Mouse (Mus musculus) heart, embryonic 15.5 days (tissue): ENCODE data around the gene Gnpat. TPM values are rescaled to one million over a fixed set of nuclear protein-coding genes. Genes with fewer than 3 reads are reported as not detected.

ENCODE experiments used
- ATAC-seq: fragments of 200-750 bp; cut with Nextera tagmentation; replicated peaks from 2 replicates; pipeline ENCODE4 v1.8.0; 2017; ENCODE audit warnings: low read depth, moderate TSS enrichment; ENCODE audit not compliant: insufficient number of reproducible peaks, insufficient read depth, low FRiP score
- H3K27ac ChIP-seq: fragments of 300-500 bp; sonication (generic); 2 replicates; pipeline ENCODE4 v1.5.1; 2015; ENCODE audit warnings: mild to moderate bottlenecking, inconsistent platforms
- H3K27me3 ChIP-seq: fragments of 300-500 bp; sonication (generic); 2 replicates; pipeline ENCODE4 v1.6.1; 2015; ENCODE audit warnings: inconsistent platforms
- H3K36me3 ChIP-seq: fragments of 300-500 bp; sonication (generic); 2 replicates; pipeline ENCODE4 v1.6.1; 2015; ENCODE audit warnings: mild to moderate bottlenecking, inconsistent platforms
- H3K4me1 ChIP-seq: fragments of 300-500 bp; sonication (generic); replicated peaks from 2 replicates; pipeline ENCODE4 v1.6.1; 2015; ENCODE audit warnings: inconsistent platforms
- H3K4me2 ChIP-seq: fragments of 300-500 bp; sonication (generic); 2 replicates; pipeline ENCODE4 v1.6.1; 2015; ENCODE audit warnings: inconsistent platforms, mild to moderate bottlenecking, moderate library complexity
- H3K4me3 ChIP-seq: fragments of 300-500 bp; sonication (generic); 2 replicates; pipeline ENCODE4 v1.5.1; 2015; ENCODE audit warnings: mild to moderate bottlenecking, inconsistent platforms
- H3K9ac ChIP-seq: fragments of 300-500 bp; sonication (generic); 2 replicates; pipeline ENCODE4 v1.6.1; 2015; ENCODE audit warnings: mild to moderate bottlenecking, inconsistent platforms
- H3K9me3 ChIP-seq: fragments of 300-500 bp; sonication (generic); replicated peaks from 2 replicates; pipeline ENCODE4 v1.6.1; 2016; ENCODE audit warnings: inconsistent platforms
- WGBS: fragments of 180-500 bp; shearing (Covaris S2); methylation state at CpG from one replicate; pipeline ENCODE4 v1.1.7; 2015; ENCODE audit warnings: mixed read lengths; 5-methylcytosine and 5-hydroxymethylcytosine counted together
- polyA plus RNA-seq: library from polyadenylated mRNA; unstranded; fragments of >200 nt; fragmentation: Nextera tagmentation; extraction: Ambion mirVana; gene quantifications from 2 replicates; pipeline ENCODE4 v1.2.1, GENCODE M21; 2015

Gene Gnpat
- polyA plus RNA-seq, 1 experiment from 2014 or later = 101 TPM

DNA sequence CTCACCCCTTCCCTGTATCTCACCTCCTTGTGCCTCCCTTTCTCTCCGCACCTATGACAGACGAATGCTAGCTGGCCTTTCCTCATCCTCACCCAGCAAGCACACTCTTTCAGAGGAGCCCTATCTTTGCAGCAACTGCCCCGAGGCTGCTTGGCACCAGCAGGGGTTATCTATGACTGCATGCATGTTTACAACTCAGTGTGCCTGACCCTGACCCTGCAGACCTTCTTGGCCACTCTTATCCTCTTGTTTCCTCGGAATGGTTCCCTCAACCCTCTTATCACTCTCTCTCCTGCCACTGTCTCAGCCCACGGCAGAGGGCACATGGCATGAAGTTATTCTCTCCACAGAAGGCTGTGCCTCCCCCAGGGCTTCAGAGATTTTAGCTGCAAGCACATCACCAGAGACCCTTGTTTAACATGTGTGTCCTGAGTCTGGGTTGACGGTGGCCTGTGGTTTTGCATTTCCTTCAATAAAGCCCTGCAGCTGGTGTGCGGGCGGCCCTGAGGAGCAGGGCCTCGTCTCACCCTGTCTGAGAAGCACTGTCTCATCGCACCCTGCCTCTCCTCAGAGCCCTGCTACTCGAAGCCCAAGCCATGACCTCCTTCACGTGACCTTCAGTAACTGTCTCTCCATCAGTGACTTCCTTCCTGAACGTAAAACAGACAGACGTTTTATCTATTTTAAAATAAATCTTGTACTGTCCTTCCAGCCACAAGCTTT lies 62.9 kb downstream of the Gnpat start:
- 28% methylated on average over 14 of the region's 14 CpGs for WGBS
- Histone ChIP-seq H3K36me3 (no peaks in the 10 kb centered on the region), H3K27me3 (no peaks in the 10 kb centered on the region), H3K4me2 (peak overlapping the region; percentile 21; the same call in 1 of the 2 replicates), H3K9me3 (no peaks in the 10 kb centered on the region), H3K4me1 (peaks cover 90% of the 10 kb centered on the region), H3K27ac (peak overlapping the region; percentile 85), H3K9ac (0 out of 2 replicates have a peak overlapping the region, but pooled peaks have one; percentile 15), H3K4me3 (no peak overlapping the region)
- ATAC-seq = no peak

DNA sequence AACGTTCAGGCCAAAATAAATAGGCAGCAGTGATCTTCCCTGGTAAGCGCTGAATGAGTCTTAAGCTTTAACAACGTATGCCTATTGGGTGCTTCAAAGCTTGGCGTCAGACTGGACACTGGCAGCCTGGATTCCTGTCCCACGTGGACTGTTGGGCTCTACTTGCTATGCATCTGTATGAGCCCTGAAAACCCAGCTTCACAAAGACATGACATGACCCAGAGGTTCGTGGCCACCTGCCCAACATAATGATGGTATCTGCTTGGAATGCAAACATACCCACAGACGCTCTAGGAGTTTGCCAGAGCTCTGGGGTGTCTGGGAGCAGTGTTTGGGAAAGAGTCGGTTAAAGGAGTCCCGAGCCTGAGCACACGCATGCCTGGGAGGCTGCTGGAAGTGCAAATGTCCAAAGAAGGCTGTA lies 63.5 kb downstream of the Gnpat start:
- WGBS = 19% methylated on average over 10 of the region's 10 CpGs
- H3K9me3 ChIP-seq = no peaks in the 10 kb centered on the region
- no peaks in the 10 kb centered on the region for H3K27me3 ChIP-seq
- 0 out of 2 replicates have a peak overlapping the region, but pooled peaks have one; percentile 13 for H3K9ac ChIP-seq
- H3K4me1 ChIP-seq = peaks cover 85% of the 10 kb centered on the region
- H3K36me3 ChIP-seq = no peaks in the 10 kb centered on the region
- peak overlapping the region; percentile 85 for H3K27ac ChIP-seq
- no peak overlapping the region for H3K4me3 ChIP-seq
- ATAC-seq = peak; percentile 79
- peak overlapping the region; percentile 21 for H3K4me2 ChIP-seq

GRCm38 (mm10) chr8:124929006-124929405 lies 66.2 kb downstream of the Gnpat start:
- Histone ChIP-seq H3K4me3 (no peak overlapping the region), H3K27ac (no peak overlapping the region), H3K4me1 (peaks cover 69% of the 10 kb centered on the region), H3K9me3 (no peaks in the 10 kb centered on the region), H3K27me3 (no peaks in the 10 kb centered on the region), H3K4me2 (no peak overlapping the region), H3K9ac (no peak overlapping the region), H3K36me3 (no peaks in the 10 kb centered on the region; the same call in 1 of the 2 replicates)
- 75% methylated on average over 11 of the region's 11 CpGs for WGBS
- no peak for ATAC-seq

- Histone ChIP-seq H3K27me3 (no peaks in the 10 kb centered on the region), H3K4me1 (peaks cover 67% of the 10 kb centered on the region), H3K9ac (no peak overlapping the region), H3K36me3 (no peaks in the 10 kb centered on the region; the same call in 1 of the 2 replicates), H3K9me3 (no peaks in the 10 kb centered on the region), H3K4me2 (peak overlapping the region; percentile 27), H3K4me3 (no peak overlapping the region), H3K27ac (peak overlapping the region; percentile 74)
- no peak for ATAC-seq
- WGBS = 44% methylated on average over 13 of the region's 13 CpGs
These were observed 67.3 kb downstream of the Gnpat start for GRCm38 (mm10) chr8:124930086-124930485.

DNA sequence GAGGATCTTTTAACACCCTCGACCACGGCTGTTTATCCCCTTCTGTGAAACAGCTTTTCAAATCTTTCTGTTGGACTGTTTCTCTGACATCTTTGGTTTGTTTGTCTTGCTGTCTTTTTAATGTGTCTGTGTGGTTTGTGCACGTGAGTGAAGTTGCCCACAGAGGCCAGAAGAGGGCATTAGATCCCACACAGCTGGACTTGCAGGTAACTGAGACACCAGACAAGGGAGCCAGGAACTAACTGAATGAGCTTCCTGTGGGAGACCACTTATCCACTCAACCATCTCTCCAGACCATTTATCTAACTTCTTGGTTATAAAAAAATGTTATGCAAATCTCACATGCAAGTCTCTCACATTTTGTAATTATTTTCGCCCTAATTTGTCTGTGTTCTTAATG lies 67.8 kb downstream of the Gnpat start:
- no peaks in the 10 kb centered on the region; the same call in 1 of the 2 replicates for H3K36me3 ChIP-seq
- 77% methylated on average over 4 of the region's 4 CpGs for WGBS
- H3K4me3 ChIP-seq = no peak overlapping the region
- no peaks in the 10 kb centered on the region for H3K9me3 ChIP-seq
- H3K4me1 ChIP-seq = peaks cover 66% of the 10 kb centered on the region
- no peak overlapping the region for H3K4me2 ChIP-seq
- no peaks in the 10 kb centered on the region for H3K27me3 ChIP-seq
- no peak overlapping the region for H3K9ac ChIP-seq
- no peak for ATAC-seq
- H3K27ac ChIP-seq = peak overlapping the region; percentile 74

DNA sequence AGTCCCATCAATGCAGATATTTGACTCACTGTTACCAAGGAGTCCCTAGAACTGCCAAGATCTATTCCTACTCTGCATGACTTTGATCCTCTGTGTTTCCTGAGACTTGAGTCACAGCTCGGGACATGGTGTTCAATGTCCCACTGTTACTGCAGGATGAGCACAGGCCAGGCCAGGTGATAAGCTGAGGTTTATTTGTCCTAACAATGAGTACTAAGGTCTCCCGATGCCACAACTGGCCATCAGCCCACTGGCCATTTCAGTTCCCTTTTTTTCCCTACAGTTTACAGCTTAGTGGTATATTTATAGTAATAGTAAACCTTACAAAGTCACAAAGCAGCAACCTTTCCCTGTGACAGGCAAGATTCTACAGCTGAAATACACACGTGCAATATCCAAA lies 69.6 kb downstream of the Gnpat start:
- H3K4me2 ChIP-seq = no peak overlapping the region
- H3K27me3 ChIP-seq = no peaks in the 10 kb centered on the region
- H3K9me3 ChIP-seq = no peaks in the 10 kb centered on the region
- peaks cover 55% of the 10 kb centered on the region for H3K4me1 ChIP-seq
- WGBS = 54% methylated on average over 3 of the region's 3 CpGs
- ATAC-seq = no peak
- H3K27ac ChIP-seq = no peak overlapping the region
- no peak overlapping the region for H3K4me3 ChIP-seq
- no peak overlapping the region for H3K9ac ChIP-seq
- no peaks in the 10 kb centered on the region; the same call in 1 of the 2 replicates for H3K36me3 ChIP-seq

GRCm38 (mm10) chr8:124935116-124935515 lies 72.3 kb downstream of the Gnpat start:
- Histone ChIP-seq H3K4me3 (no peak overlapping the region), H3K27ac (0 out of 2 replicates have a peak overlapping the region, but pooled peaks have one; percentile 31), H3K4me2 (no peak overlapping the region), H3K36me3 (peaks cover 6% of the 10 kb centered on the region; the same call in 1 of the 2 replicates), H3K9me3 (no peaks in the 10 kb centered on the region), H3K9ac (no peak overlapping the region), H3K27me3 (no peaks in the 10 kb centered on the region), H3K4me1 (peaks cover 39% of the 10 kb centered on the region)
- WGBS = 67% methylated on average over 5 of the region's 5 CpGs
- no peak for ATAC-seq

DNA sequence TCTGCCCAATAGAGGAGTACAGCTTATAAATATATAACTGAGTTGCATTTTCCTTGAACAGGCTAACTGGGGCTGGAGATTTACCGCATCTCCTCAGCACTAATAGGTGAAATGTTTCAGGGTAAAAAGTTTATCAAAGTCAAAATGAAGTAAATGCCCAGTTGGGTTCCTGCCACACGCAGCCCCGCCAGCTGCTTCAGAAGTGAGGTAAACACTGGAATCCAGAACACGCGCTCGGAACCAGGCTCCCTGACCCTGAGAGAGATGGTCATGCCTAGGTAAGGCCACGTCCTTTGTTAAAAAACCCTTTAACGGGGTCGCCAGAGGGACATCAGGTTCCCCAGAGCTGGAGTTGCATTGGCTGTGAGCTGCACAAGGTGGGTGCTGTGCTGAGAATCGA lies 73.9 kb downstream of the Gnpat start:
- Histone ChIP-seq H3K27ac (peak overlapping the region; percentile 89), H3K9ac (no peak overlapping the region), H3K36me3 (peaks cover 9% of the 10 kb centered on the region; the same call in 1 of the 2 replicates), H3K27me3 (no peaks in the 10 kb centered on the region), H3K9me3 (no peaks in the 10 kb centered on the region), H3K4me3 (no peak overlapping the region), H3K4me2 (no peak overlapping the region), H3K4me1 (peaks cover 40% of the 10 kb centered on the region)
- WGBS = 94% methylated on average over 10 of the region's 10 CpGs
- no peak for ATAC-seq

- no peaks in the 10 kb centered on the region for H3K27me3 ChIP-seq
- whole genome bisulfite sequencing = 67% methylated on average over 4 of the region's 4 CpGs
- peak; percentile 61 for ATAC-seq
- H3K4me3 ChIP-seq = no peak overlapping the region
- H3K4me1 ChIP-seq = peaks cover 42% of the 10 kb centered on the region
- no peak overlapping the region; the same call in 1 of the 2 replicates for H3K4me2 ChIP-seq
- H3K9me3 ChIP-seq = no peaks in the 10 kb centered on the region
- peak overlapping the region; percentile 89 for H3K27ac ChIP-seq
- peaks cover 9% of the 10 kb centered on the region; the same call in 1 of the 2 replicates for H3K36me3 ChIP-seq
- H3K9ac ChIP-seq = no peak overlapping the region
These were observed 74.5 kb downstream of the Gnpat start for GRCm38 (mm10) chr8:124937293-124937692.

Other genes with a start within 250 kb of the Gnpat start
- gene 2310022B05Rik, start 199.7 kb upstream of the Gnpat start, polyA plus RNA-seq = 40.9 and 49.2 TPM in 2 replicates
- gene Ttc13, start 141.1 kb upstream of the Gnpat start, polyA plus RNA-seq = 24.3 and 29.7 TPM in 2 replicates
- 12.6 and 17.9 TPM in 2 replicates for gene Arv1, start 140.9 kb upstream of the Gnpat start, polyA plus RNA-seq
- 1.2 and 1.9 TPM in 2 replicates for gene Fam89a, start 111.2 kb upstream of the Gnpat start, polyA plus RNA-seq
- gene Trim67, start 69.9 kb upstream of the Gnpat start, polyA plus RNA-seq = 0.19 and 0.33 TPM in 2 replicates
- gene 2810004N23Rik, start 87 bp downstream of the Gnpat start, polyA plus RNA-seq = 46.3 and 51.6 TPM in 2 replicates
- 6.5 and 7.6 TPM in 2 replicates for gene Exoc8, start 34.7 kb downstream of the Gnpat start, polyA plus RNA-seq
- gene Sprtn, start 34.9 kb downstream of the Gnpat start, polyA plus RNA-seq = 7.2 and 9.6 TPM in 2 replicates
- gene Egln1, start 86.3 kb downstream of the Gnpat start, polyA plus RNA-seq = 16.7 and 18.4 TPM in 2 replicates
- 77.3 and 91.1 TPM in 2 replicates for gene Tsnax, start 150.0 kb downstream of the Gnpat start, polyA plus RNA-seq
- gene Disc1, start 191.2 kb downstream of the Gnpat start, polyA plus RNA-seq = 2.7 and 3.3 TPM in 2 replicates